Mouse (Mus musculus) frontal cortex, postnatal 36 days (tissue): Measurements from ENCODE around the gene Slc17a9.
"Not testable (repeated sequence)": the region's sequence is repeated elsewhere in the genome, so short reads cannot be mapped to it uniquely, and the experiment has no call there.

Experiments used
- DNase-seq, 2 experiments: peaks; one replicate each; pipeline ENCODE4 v3.0.0; 2022; ENCODE audit warnings: low spot score in 2 of 2

The Slc17a9 gene

DNA sequence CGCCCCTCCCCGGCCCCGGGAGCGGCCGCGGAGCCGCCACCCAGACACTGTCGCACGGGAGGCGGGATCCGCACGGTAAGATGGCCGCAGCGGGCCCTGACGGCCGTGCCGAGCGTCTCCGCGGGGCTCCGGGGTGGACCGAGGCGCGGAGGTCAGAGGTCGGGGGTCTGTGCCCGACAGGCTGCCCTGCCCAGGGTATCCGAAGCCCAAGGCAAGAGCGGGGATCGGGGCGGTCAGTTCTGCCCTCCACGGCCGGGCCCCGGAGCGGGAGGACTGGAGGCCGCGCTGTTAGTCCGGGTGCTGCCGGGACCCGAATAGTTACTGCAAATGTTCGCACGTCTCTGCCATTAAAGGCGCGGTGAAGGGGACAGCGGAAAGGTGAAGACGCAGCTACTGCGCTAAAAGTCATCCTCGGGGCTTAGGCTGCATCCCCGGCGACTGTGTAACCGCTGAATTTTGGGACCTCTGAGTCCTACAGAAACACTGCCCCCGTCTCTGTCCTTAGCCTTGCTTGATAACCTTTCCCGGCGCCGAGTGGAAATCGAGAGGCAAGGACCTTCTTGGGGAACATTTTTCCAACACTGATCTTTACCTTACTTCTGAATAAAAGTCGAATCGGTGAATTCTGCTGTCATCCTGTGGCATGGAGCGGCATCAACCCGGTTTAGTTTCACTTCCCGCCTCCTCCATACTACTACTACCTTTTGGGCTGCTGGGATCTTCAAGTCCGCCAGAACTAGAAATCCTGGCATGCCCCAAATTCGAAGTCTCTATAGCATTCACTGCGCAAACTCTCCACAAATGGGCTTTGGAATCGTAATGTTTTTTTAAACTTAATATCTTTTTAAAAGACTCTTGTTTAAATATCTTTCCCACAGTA is 14.5 kb upstream of the Slc17a9 start:
- DNase-seq: no peak

DNA sequence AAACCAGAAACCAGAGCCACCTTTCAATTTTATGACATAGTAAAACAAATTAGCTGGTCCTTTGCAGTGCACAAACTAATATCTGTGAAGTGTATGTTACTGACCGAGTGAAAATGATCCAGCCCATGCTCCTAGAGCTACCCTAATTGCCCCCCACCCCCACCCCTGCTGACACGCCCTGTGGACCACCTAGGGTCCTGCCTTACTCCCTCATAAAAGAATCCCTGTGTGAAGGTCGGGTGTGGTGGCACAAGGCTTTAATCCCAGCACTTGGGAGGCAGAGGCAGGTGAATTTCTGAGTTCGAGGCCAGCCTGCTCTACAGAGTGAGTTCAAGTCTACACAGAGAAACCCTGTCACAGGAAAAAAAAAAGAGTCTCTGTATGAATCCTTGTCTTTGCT is 13.5 kb upstream of the Slc17a9 start:
- DNase-seq: no peak

DNA sequence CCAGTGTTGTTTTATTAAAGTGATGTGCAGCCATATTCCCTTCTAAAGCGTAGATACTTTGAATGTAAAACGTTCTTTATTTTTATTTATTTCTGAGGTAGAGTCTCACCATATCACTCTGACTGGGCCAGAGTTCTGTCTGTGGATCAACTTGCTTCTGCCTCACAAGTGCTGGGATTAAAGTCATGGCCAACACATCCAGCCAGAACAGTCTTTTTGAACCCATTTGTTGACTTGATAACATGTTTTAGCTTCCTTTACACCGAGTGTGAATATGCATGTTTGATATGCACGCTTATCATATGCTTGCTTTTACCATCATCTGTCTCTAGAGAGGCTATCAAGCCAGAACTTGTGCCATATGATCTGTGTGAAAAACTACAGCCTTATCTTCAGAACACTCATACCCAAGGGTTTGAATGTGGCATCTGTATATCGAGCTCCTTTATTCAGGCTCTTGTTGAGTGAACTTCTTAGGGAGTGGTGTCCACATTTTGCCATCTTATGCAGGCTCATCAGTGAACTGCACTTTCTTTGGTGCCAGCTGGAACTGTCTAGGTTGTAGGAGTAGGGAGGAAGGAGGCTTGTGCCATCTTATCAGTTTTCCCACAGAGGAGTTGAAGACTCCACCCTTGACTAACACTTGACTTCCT is 12.9 kb upstream of the Slc17a9 start:
- no peak for DNase-seq

DNA sequence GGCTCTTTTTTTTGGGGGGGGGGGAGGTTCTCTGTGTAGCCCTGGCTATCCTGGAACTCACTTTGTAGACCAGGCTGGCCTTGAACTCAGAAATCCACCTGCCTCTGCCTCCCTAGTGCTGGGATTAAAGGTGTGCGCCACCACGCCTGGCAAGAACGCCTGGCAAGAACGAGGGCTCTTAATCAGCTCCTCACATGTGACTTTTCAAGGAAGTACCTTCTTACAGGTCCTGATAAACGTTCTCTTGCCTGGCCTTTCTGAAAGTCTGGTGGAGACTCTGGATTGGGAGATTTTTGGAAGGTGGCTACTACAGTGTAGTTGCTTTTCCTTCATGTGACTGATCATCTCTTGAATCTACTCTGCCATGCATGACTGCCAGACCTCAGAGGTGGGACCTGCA is 2.3 kb upstream of the Slc17a9 start:
- DNase-seq: not testable (repeated sequence)

DNA sequence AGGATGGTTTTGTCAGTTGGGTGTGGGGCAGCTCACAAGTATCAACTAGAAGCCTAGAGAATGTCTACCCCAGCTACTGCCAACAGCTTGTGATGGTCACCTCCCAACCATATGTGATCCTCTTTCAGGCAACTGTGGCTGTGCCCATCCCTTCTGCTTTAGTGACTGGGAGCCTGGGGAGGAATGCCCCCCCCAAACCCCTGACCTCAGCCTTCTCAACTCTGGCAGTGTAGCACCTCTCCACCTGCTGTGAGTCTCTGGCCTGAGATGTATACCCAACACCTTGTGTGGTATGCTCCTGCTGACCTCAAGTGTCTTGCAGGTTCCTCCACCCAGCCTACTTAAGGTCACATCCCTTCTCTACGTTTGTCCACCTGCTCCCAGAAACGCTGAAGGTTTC is 1.2 kb upstream of the Slc17a9 start:
- DNase-seq: no peak

DNA sequence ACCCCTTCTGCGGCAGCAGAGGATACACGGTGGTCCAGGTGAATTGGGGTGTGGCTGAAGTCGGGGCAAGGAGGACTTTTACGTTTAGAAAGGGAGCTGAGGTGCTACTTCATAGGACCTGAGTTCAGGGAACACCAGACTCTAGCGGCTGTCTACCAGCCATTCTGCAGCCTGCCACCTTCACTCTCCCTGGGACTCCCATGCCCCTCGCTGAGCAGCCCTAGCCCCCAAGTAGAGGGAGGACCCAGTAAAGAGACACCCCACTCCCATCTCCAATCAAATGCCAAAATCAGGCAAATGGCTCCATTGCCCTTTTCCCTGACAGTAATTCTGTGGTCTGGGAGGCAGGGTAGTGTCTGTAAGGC is 333 bp downstream of the Slc17a9 start:
- DNase-seq: no peak

DNA sequence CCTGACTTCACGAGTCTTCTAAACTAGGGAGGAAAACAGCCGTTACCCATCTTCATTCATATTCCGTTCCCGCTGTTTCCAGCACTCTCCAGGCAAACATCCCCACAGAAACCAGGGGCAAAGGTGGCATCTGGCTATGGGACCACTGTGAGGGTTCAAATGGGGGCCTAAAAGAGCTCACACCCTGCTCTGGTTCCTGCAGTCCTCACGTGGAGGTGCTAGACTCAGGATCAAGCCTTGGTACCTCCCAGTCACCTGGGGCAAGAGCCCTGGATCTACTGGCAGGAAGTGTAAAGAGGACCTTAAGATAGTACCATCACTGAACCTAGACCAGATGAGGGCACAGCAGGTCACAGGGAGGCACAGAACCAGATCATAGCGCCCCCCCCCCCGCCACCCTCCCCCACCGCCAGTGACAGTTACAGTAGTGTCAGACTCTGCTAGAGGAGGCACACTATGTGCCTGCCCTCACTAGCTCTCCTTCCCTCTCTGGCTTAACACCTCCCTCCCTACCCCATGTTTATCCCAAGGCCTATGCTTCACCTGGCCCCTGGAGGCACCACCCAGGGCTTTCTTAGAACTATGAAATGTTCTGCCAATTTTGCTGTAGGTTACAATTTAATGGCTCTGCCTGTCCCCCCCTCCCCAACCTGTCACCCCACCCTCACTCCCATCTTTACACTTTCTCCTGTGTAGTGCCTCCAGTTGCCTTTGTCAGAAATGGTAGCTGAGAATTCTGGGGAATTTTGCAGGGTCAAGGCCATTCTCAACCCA is 980 bp downstream of the Slc17a9 start:
- no peak for DNase-seq

DNA sequence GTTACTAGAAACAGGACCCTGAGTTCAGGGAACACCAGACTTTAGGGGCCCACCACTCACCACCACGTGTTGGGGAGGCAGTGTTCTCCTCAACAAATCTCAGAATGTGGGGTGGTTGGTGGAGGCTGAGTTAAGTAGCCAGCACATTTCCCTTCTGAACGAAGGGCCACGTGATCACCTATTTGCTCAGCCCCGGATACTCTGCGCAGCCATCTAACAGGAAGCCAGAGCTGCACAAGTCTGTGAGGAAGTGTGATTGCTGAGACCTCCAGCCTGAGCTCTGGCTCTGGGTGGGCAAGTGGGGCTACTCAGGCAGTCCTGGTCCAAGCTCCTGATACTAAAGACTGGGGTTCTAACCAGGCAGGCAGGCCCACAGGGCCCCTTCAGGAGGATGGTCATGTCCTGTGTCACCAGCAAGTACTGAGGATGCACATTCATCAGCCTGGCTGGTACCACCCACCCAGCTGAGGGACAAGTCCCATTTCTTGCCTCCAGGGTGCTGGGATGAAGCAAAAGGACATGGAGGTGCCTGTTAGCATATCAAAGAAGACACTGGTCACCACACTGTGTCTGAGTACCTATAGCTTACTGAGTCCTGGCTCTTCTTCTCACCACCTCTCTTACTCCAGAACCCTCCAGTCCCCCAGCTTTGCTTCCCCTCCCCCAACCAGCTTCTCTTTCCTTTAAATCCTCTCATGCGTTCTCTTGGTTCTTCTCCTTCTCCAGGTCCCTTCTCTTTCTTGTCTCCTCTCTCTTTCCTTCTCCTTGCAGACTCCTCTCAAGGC is 1.8 kb downstream of the Slc17a9 start:
- DNase-seq: no peak

DNA sequence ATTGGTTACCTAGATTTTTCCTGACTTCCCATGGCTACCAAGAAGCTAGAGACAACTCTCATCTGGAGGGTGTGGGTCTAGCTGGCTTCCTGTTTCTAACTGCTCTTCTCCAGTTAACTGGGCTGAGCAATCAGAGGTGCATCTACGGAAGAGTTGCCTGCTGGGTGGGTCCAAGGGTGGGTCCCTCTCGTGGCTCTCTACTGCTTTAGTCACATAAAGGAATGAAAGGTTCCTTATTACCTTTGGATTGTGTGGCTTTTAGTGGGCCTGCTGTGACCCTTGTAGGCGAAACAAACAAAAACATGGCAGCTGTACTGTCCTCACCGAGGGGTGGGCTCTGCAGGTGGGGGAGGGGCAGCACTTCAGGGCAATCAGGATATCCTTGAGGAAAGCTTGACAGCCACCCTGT is 2.6 kb downstream of the Slc17a9 start:
- no peak for DNase-seq

DNA sequence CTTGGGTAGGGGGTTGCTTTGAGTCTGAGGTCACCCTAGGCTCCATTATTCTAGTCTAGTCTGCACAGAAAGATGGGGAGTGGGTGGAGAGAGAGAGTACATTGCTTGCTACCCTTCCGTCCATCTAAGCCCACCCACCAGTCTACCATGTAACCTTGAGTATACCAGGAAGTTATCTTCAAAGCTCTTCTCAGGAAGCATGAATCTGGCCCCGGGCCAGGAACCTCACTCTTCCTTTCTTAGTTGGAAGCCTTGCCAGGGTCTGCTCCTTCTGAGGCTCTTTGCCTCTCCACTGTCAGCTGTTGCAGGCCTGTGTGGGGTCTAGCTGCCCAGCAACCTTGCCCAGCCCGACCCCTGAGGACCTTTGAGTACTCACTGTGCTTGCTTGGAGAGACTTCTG is 6.0 kb downstream of the Slc17a9 start:
- DNase-seq: no peak

DNA sequence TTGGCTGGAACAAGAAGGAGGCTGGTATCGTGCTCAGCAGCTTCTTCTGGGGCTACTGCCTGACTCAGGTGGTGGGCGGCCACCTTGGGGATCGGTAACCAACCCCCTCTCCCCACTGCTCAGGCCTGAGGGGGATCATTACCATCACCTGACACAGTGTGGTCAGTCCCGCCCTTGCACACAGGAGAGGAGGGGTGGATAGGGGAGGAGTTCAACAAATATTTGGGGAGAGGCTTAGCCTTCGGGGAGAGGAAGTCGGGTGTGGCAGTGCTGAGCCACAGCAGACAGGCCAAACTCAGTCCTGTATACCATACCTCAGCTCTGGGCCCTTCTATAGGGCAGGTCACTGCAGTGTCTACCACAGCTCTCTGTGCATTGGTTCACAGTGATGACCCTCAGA is 6.9 kb downstream of the Slc17a9 start:
- no peak for DNase-seq

DNA sequence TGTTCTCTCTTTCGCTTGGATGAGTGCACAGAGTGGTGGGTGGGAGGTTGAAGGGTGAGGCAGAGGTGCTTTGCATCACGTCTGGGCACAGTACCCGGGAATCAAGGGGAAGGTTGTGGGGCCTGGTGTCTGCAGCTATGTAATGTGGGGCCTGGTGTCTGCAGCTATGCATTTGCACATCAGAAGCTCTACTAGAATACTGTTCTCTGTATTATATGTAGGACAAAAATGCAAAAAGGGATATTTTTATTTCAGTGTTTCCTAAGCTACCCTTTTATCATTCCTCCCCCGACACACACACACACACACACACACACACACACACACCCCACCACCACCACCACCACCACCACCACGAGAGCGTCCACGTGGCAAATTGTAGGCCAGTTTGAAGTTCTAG is 10.2 kb downstream of the Slc17a9 start:
- DNase-seq: peak in 1 of 2 experiments; percentile 34

DNA sequence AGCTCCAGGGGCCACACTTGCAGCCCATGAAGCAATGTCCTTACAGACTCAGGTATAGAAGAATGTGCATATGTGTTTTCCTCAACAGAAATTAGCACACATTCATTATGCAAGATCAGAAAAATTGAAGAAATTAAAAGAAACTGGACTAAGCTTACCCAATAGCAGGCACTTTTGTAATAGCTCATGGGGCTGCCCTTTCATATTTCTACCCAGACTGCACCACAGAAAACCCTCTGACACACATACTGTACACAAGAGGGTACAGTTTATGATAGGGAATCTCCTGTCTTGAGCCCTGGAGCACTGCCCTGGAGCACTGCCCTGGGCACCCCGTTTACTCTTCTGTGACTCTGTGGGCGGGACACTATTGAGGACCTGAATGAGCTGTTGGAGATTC is 12.9 kb downstream of the Slc17a9 start:
- no peak for DNase-seq

DNA sequence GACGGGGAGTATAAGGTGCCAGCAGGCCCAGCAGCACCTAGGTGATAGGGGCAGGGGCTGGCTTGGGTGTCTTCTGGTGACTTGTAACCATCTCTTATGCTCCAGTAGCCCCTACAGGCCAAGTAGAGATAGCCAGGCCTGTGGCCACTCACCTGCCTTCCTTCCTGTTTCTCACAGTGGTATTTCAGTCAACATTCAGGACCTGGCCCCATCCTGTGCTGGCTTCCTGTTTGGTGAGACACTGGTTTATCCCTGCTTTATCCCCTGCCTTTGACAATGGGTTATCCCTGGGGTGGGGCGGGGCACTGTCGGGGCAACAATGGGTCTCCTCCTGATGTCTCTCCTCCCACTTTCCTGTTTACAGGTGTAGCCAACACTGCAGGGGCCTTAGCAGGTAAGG is 15.3 kb downstream of the Slc17a9 start:
- no peak for DNase-seq

DNA sequence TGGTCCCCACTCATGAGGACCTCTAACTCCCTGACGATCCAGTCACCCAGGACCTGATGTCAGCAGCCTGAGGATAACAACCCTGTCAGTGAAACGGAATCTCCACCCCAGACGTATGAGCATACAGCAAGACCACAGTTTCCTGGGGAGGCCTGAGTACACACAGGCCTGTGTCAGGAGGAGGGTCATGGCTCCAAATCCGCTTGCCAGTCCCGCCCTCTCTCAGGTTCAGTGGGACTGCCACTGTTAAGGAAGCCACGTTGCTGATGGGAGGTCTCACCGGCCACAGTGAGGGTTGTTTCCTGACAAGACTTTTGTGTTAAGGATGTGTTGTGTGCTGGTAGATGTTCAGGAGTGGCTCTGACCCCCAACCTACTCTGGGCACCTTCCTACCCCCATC is 16.4 kb downstream of the Slc17a9 start:
- no peak for DNase-seq

DNA sequence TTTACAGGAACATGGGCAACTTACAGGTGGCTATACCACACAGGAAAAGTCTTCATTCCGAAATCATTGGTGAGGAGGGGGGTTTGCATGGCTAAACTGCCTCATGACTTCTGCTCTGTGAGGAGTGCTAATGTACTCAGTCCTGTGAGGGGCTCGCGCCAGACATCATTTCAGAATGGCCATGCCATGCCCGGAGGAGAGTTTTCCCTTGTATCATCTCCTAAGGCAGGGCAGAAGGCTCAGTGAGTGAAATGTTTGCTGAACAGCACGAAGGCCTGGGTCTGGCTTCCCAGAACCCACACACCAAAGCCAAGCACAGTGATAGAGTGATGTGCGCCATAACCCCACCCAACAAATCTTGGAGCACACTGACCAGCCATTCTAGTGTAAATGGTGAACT is 17.8 kb downstream of the Slc17a9 start:
- DNase-seq: no peak

DNA sequence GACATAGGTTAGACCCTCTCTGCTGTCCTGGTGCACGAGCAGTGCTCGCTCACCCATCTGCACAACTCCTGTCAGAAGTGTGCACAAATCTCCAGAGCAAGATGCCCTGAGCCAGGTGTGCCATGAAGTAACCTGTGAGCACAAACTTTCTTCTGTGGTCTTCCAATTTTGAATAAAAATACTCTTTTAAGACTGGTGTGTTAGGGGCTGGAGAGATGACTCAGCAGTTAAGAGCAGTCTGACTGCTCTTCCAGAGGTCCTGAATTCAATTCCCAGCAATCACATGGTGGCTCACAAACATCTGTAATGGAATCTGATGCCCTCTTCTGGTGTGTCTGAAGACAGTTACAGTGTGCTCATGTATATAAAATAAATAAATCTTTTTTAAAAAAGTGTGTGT is 18.3 kb downstream of the Slc17a9 start:
- no peak for DNase-seq

DNA sequence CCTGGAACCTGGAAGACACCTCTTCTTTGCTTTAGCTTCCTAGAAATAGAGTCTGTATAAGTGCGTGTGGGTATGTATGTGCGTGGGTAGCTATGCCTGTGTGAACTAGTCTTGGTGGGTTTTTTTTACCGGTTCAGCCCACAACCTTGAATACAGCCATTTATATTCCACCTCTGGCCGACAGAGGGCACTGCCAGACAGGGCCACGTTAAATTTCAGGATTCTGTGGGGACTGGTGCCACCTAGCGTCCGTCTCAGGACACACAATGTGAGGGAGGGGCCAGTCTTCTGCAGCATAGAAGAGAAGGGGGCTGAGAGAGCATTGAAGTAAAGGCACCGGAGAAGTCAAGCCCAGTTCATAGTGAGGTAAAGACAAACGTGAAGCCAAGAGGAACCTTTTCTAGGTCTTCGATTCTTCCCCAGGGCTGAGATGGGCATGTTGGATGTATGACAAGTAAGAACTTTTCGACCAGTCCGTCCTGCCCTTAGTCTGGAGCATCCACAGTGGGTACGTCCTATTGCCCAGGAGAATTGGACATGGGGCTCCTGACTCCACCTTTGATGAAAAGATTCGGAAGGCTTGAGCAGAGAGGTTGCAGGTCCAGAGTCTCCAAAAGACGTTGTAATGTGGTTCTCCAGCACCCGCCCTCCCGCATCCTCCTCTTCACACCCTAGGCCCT is 20.3 kb downstream of the Slc17a9 start:
- DNase-seq: peak; percentile 87 to 88

DNA sequence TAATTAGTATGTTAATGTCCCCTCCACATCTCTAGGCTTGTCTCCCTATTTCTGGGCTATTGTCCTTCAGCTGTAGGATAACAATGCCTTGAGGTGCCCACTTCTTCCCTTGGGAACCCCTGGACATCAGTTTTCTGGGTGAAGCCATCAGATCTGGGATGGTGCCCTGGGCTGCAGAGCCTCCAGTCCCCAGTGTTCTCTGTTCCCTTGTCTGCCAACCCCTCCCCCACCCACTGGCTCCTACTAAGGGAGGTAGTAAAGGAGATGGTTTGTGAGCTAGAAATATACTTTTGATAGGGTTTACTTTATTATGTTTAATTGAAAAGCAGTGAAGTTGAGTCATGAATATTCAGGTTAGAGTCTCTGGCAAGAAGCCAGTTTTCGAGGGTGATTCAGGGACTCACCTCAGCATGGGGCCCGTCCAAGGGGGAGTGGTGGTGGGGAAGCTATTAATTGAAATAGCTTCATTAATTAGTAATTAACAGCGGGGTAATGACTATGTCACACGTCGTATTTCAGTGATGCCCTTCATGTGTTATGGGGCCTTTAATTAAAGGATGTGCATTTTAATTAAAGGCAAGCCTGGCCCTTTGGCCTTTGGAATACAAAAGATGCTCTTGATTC is 21.6 kb downstream of the Slc17a9 start:
- no peak for DNase-seq

DNA sequence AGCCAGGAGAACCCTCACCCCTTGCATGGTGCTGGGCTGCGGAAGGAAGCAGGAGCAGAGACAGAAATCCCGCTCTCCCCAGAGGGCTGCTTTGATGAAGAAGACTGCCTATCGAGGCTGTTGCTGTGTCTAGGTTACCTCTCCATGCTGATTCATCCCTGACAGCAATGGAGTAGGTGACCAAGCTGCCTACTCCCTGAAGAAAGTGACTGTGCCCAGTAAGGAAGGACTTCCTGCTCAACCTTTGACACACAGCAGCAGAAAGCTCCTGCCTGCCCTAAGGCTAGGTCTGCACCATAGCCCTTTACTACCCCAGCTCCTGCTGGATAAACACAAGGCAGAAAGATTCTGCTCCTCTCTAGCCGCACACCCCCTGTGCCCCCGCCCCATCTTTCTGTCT is 23.8 kb downstream of the Slc17a9 start:
- DNase-seq: no peak
